Mouse (Mus musculus): ENCODE measurements around the gene Gm20388.

DNA sequence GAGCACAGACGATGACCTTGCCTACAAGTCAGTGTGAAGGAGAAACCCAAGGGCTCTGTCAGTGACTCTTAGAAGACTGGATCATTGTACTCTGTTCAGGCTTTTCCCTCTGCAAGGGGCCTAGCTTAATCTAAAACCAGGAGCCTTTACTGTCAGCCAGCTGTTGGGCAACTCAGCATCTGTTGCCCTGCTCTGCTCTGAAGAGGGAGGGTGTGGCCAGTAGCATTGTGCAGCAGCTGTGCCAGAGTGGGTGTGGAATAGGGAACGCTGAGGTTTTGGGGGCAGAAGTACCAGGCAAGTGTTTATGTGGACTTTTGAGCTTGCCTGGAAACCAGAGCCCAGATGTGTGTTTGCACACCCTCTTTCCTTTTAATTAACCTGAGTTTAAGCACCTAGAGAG lies 2111.1 kb downstream of the Gm20388 start:
- TF ChIP-seq CTCF (IDR thresholded peaks at IDR 0.05; ENCODE audit: low read depth) (no peak), EP300 (IDR thresholded peaks at IDR 0.05; ENCODE audit: low read depth) (no peak)

All from liver, embryonic 14.5 days (tissue).